ENCODE assay signal across 8 mouse cellular contexts in genomic region chr19:10947219-10947618, GRCm38 (mm10). TPM values are rescaled to one million over a fixed set of nuclear protein-coding genes. Genes with fewer than 3 reads are reported as not detected.
A peak's percentile ranks its signal among the peaks of the same experiment; 100 is the strongest.
DNase-seq lines count a peak whose midpoint lies in the region; ATAC-seq lines count a peak whose summit lies in the region.
"Had no signal": no experiment of that assay in that cellular context is flagged by ENCODE, and none has a peak within 500 bp of the region (broad histone marks: within the 10 kb centered on the region; RNA-seq: fewer than 3 reads in every experiment).

No protein-coding gene starts in this region.

- 78% methylated on average over 5 of the region's 5 CpGs for WGBS in lung, embryonic 16.5 days
- 90% methylated on average over 5 of the region's 5 CpGs for WGBS in forebrain, embryonic 13.5 days
- WGBS in liver, embryonic 13.5 days (ENCODE audit: insufficient replicate concordance): 63% methylated on average over 5 of the region's 5 CpGs
- WGBS in stomach, embryonic 16.5 days: 76% methylated on average over 5 of the region's 5 CpGs

- H3K4me1 ChIP-seq in lung, embryonic 16.5 days (replicated peaks; ENCODE audit: control insufficient read depth, insufficient read depth, low read length): peaks cover 26% of the 10 kb centered on the region
- H3K4me1 ChIP-seq in forebrain, embryonic 13.5 days: peaks cover 28% of the 10 kb centered on the region
- peaks cover 39% of the 10 kb centered on the region for H3K4me1 ChIP-seq in liver, embryonic 13.5 days (replicated peaks)
- peaks cover 32% of the 10 kb centered on the region for H3K4me1 ChIP-seq in stomach, embryonic 16.5 days (ENCODE audit: control insufficient read depth, insufficient read depth, low read length)

- no peak for DNase-seq in lung, adult 18-20 months
- DNase-seq in liver, embryonic 13.5 days: no peak
- DNase-seq in left cerebral cortex, adult 11 months (ENCODE audit: low spot score): no peak
- no peak for DNase-seq in left cerebral cortex, adult 8-10 months (ENCODE audit: low spot score in 2 of 2)
- DNase-seq: adrenal gland, postnatal 14 days had no signal

- peak overlapping the region; percentile 77 for H3K4me3 ChIP-seq in lung, embryonic 16.5 days (ENCODE audit: low read length)
- H3K4me3 ChIP-seq in forebrain, embryonic 13.5 days: peak overlapping the region; percentile 79
- peak overlapping the region; percentile 88 for H3K4me3 ChIP-seq in liver, embryonic 13.5 days (replicated peaks)
- peak overlapping the region; percentile 76 for H3K4me3 ChIP-seq in stomach, embryonic 16.5 days (replicated peaks; ENCODE audit: low read length)

- H3K9ac ChIP-seq in lung, embryonic 16.5 days (ENCODE audit: low read length): peak overlapping the region; percentile 85
- H3K9ac ChIP-seq in forebrain, embryonic 13.5 days: peak overlapping the region; percentile 88
- H3K9ac ChIP-seq in liver, embryonic 13.5 days: peak overlapping the region; percentile 89
- H3K9ac ChIP-seq in stomach, embryonic 16.5 days (ENCODE audit: low read length): peak overlapping the region; percentile 86

- H3K4me2 ChIP-seq in lung, embryonic 16.5 days (ENCODE audit: low read depth, low read length): peak overlapping the region; percentile 100
- peak overlapping the region; percentile 100 for H3K4me2 ChIP-seq in forebrain, embryonic 13.5 days
- H3K4me2 ChIP-seq in liver, embryonic 13.5 days: peak overlapping the region; percentile 91
- peak overlapping the region; percentile 98 for H3K4me2 ChIP-seq in stomach, embryonic 16.5 days (ENCODE audit: low read depth, low read length)

- no peak for ATAC-seq in lung, embryonic 16.5 days (ENCODE audit: low read depth)
- ATAC-seq in forebrain, embryonic 13.5 days: no peak
- ATAC-seq in liver, embryonic 13.5 days (ENCODE audit: low read depth): no peak
- no peak for ATAC-seq in stomach, embryonic 16.5 days (ENCODE audit: insufficient read depth, low FRiP score)

- peaks cover 28% of the 10 kb centered on the region for H3K36me3 ChIP-seq in lung, embryonic 16.5 days (ENCODE audit: control insufficient read depth, insufficient read depth, low read length)
- peaks cover 41% of the 10 kb centered on the region for H3K36me3 ChIP-seq in forebrain, embryonic 13.5 days (ENCODE audit: poor library complexity, severe bottlenecking)
- H3K36me3 ChIP-seq in liver, embryonic 13.5 days: peaks cover 44% of the 10 kb centered on the region
- peaks cover 7% of the 10 kb centered on the region for H3K36me3 ChIP-seq in stomach, embryonic 16.5 days (ENCODE audit: control insufficient read depth, insufficient read depth, low read length)

- H3K9me3 ChIP-seq in lung, embryonic 16.5 days (ENCODE audit: control insufficient read depth, low read length): no peaks in the 10 kb centered on the region
- H3K9me3 ChIP-seq in forebrain, embryonic 13.5 days (replicated peaks): no peaks in the 10 kb centered on the region
- H3K9me3 ChIP-seq in liver, embryonic 13.5 days (replicated peaks): no peaks in the 10 kb centered on the region
- H3K9me3 ChIP-seq in stomach, embryonic 16.5 days (replicated peaks; ENCODE audit: control insufficient read depth, low read length): no peaks in the 10 kb centered on the region

- no peaks in the 10 kb centered on the region for H3K27me3 ChIP-seq in lung, embryonic 16.5 days (ENCODE audit: control insufficient read depth, insufficient read depth, low read depth, low read length)
- H3K27me3 ChIP-seq in forebrain, embryonic 13.5 days: no peaks in the 10 kb centered on the region
- H3K27me3 ChIP-seq in liver, embryonic 13.5 days: peaks cover 4% of the 10 kb centered on the region; the same call in 1 of the 2 replicates
- no peaks in the 10 kb centered on the region for H3K27me3 ChIP-seq in stomach, embryonic 16.5 days (ENCODE audit: control insufficient read depth, insufficient read depth, low read length)

- H3K27ac ChIP-seq in lung, embryonic 16.5 days (ENCODE audit: low read length): no peak overlapping the region
- no peak overlapping the region for H3K27ac ChIP-seq in forebrain, embryonic 13.5 days
- no peak overlapping the region; the same call in 1 of the 2 replicates for H3K27ac ChIP-seq in liver, embryonic 13.5 days
- no peak overlapping the region for H3K27ac ChIP-seq in stomach, embryonic 16.5 days (ENCODE audit: low read length)

RNA-seq across cellular contexts. Expression of gene Ccdc86, which starts 1.8 kb away (rescaled TPM):
- polyA plus RNA-seq in lung, embryonic 16.5 days (2015; fragmentation: Nextera tagmentation; extraction: Ambion mirVana): 22.6 and 23.9 TPM in 2 replicates
- polyA plus RNA-seq in forebrain, embryonic 13.5 days (2015; fragmentation: Nextera tagmentation; extraction: Ambion mirVana): 21.2 and 22.9 TPM in 2 replicates
- 23.4 and 25.3 TPM in 2 replicates for polyA plus RNA-seq in liver, embryonic 13.5 days (2015; fragmentation: Nextera tagmentation; extraction: Ambion mirVana)
- polyA plus RNA-seq in stomach, embryonic 16.5 days (2015; fragmentation: Nextera tagmentation; extraction: Ambion mirVana): 23.8 and 27.5 TPM in 2 replicates
- 1 to 10 TPM; 7.2 to 8.2 (median 7.7) TPM for total RNA-seq in left cerebral cortex, adult 8-10 months (2022)

RNA-seq across cellular contexts. Expression of gene Ptgdr2, which starts 10.3 kb away (rescaled TPM):
- polyA plus RNA-seq in lung, embryonic 16.5 days (2015; fragmentation: Nextera tagmentation; extraction: Ambion mirVana): 0.11 and 0.16 TPM in 2 replicates
- polyA plus RNA-seq in forebrain, embryonic 13.5 days (2015; fragmentation: Nextera tagmentation; extraction: Ambion mirVana): 0.06 and 0.17 TPM in 2 replicates
- not detected in 2 replicates for polyA plus RNA-seq in liver, embryonic 13.5 days (2015; fragmentation: Nextera tagmentation; extraction: Ambion mirVana)
- polyA plus RNA-seq in stomach, embryonic 16.5 days (2015; fragmentation: Nextera tagmentation; extraction: Ambion mirVana): not detected in 2 replicates
- total RNA-seq in left cerebral cortex, adult 8-10 months (2022): under 1 TPM in 2 of 4 experiments, not detected in 2; 0.17 to 0.19 TPM
- total RNA-seq: adrenal gland, postnatal 14 days had no signal

RNA-seq across cellular contexts. Expression of gene Zp1, which starts 26.8 kb away (rescaled TPM):
- not detected in 2 replicates for polyA plus RNA-seq in lung, embryonic 16.5 days (2015; fragmentation: Nextera tagmentation; extraction: Ambion mirVana)
- not detected in 2 replicates for polyA plus RNA-seq in forebrain, embryonic 13.5 days (2015; fragmentation: Nextera tagmentation; extraction: Ambion mirVana)
- not detected in 2 replicates for polyA plus RNA-seq in liver, embryonic 13.5 days (2015; fragmentation: Nextera tagmentation; extraction: Ambion mirVana)
- not detected in 2 replicates for polyA plus RNA-seq in stomach, embryonic 16.5 days (2015; fragmentation: Nextera tagmentation; extraction: Ambion mirVana)
- total RNA-seq in left cerebral cortex, adult 8-10 months (2022): 1 to 10 TPM in 1 of 4 experiments, under 1 TPM in 1, not detected in 2; 0.19 to 1.5 TPM
- total RNA-seq: adrenal gland, postnatal 14 days had no signal

RNA-seq across cellular contexts. Expression of gene Ms4a10, which starts 27.3 kb away (rescaled TPM):
- polyA plus RNA-seq in lung, embryonic 16.5 days (2015; fragmentation: Nextera tagmentation; extraction: Ambion mirVana): not detected in 2 replicates
- polyA plus RNA-seq in forebrain, embryonic 13.5 days (2015; fragmentation: Nextera tagmentation; extraction: Ambion mirVana): not detected in 2 replicates
- not detected in 2 replicates for polyA plus RNA-seq in liver, embryonic 13.5 days (2015; fragmentation: Nextera tagmentation; extraction: Ambion mirVana)
- polyA plus RNA-seq in stomach, embryonic 16.5 days (2015; fragmentation: Nextera tagmentation; extraction: Ambion mirVana): 8.0 and 11.3 TPM in 2 replicates
- total RNA-seq in left cerebral cortex, adult 8-10 months (2022): not detected

RNA-seq across cellular contexts. Expression of gene Ms4a15, which starts 45.8 kb away (rescaled TPM):
- not detected in 2 replicates for polyA plus RNA-seq in lung, embryonic 16.5 days (2015; fragmentation: Nextera tagmentation; extraction: Ambion mirVana)
- polyA plus RNA-seq in forebrain, embryonic 13.5 days (2015; fragmentation: Nextera tagmentation; extraction: Ambion mirVana): not detected in 2 replicates
- not detected in 2 replicates for polyA plus RNA-seq in liver, embryonic 13.5 days (2015; fragmentation: Nextera tagmentation; extraction: Ambion mirVana)
- not detected in 2 replicates for polyA plus RNA-seq in stomach, embryonic 16.5 days (2015; fragmentation: Nextera tagmentation; extraction: Ambion mirVana)
- total RNA-seq in left cerebral cortex, adult 8-10 months (2022): 1 to 10 TPM in 1 of 4 experiments, not detected in 3; 1.1 TPM
- total RNA-seq: adrenal gland, postnatal 14 days had no signal
